Mouse (Mus musculus) left cerebral cortex, adult 8-10 months (tissue): ENCODE measurements around the gene Agl. TPM values are rescaled to one million over a fixed set of nuclear protein-coding genes. Genes with fewer than 3 reads are reported as not detected.

ENCODE experiments used
- DNase-seq, 2 experiments: peaks; one replicate each; pipeline ENCODE4 v3.0.0; 2022; ENCODE audit warnings: low spot score in 2 of 2
- total RNA-seq, 4 experiments: library from RNA; stranded (reverse); gene quantifications; 2 replicates each; pipeline ENCODE4 v1.2.4; 2022

Gene Agl
- total RNA-seq: 10 to 100 TPM; 25.7 to 28.7 (median 28.7) TPM

DNA sequence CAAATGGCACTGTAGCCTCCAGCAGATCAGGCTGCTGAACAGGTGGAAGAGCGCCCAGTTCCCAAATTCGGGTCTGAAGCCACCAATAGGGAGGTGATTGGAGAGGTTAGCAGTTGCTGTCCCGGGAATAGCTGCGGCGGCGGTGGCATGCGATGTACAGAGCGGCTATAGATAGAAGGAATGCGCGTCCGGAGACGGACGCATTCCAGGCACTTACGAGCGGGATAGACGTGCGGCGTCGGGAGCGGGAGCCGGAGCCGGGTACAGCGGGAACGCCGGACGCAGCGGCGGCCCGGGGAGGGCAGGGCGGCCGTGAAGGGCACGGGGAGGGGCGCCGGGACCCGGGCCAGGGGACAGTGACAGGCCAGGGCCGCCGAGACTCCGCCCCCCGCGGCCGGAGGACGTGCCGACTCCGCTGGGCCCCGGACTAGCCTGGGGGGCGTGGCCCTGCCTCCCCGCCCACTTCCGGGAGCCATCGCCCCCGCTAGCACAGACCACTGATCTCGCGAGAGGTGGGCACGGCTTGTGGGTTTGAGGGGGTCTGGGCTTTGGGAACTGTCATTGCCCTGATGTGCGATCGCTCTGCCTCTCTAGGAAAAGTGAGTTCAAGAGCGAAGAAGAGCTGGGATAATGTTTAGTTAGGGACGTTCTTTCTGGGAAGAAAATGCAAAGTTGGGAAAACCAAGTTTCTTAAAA is at the start of gene Agl:
Agl (minus strand) TSS at position 356 of the 696 bp plus-strand sequence.
- peak; percentile 70 to 91 for DNase-seq

- no peak for DNase-seq
These were observed 49.6 kb upstream of the Agl start for GRCm38 (mm10) chr3:116857611-116858010.

DNA sequence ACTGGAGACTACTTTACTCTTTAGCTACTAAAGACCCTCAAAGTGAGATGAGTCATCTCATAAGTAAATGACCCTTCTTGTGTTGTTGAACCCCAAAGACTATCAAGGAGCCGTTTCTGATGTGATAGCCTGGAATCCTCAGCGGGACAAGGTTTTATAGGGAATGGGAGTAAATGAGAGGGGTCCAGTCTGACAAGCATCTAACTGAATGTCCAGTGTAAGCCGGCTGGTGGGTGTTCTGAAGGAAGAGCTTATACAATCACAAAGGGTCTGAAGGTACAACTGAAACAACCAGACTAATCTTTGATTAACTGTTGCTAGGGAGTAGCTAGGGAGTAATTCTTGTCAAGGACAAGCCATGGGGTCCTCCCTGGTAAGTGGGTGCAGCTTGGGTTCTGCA is 44.5 kb upstream of the Agl start:
- no peak for DNase-seq

DNA sequence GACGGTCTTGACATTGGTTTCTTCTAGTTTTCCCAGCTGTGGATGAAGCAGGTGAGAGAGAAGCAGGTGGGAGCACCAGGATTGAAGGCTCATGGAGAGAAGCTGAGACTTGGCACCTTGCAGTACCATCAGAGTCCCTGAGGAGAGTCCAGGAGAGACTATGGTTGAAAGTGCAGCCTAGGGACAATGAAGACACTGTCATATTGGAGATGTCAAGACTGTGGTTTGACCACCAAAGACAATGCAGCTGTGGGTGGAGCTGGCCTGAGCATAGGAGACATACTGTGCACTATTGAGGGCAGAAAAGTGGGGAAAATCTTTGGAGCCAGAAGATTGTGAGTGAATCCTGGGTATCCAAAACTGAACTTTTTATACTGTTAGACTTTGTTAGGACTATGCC is 42.4 kb upstream of the Agl start:
- no peak for DNase-seq

DNA sequence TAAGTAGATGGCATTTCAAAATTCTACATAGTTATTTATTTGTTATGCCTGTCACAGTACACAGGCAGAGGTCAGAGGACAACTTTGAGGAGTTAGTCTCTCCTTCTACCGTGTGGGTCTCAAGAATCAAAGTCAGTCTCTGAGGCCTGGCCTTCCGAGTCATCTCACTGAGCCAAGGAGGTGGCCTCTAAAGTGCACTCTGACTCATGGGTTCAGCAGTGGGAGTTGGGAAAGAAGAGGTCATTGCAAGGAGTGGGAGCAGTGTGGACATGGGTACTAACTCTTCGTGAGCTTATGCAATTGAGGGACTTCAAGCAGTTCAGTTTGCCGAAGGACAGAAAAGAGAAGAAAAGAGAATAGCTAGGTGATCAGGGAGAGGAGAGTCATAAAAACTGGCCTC is 41.0 kb upstream of the Agl start:
- no peak for DNase-seq

DNA sequence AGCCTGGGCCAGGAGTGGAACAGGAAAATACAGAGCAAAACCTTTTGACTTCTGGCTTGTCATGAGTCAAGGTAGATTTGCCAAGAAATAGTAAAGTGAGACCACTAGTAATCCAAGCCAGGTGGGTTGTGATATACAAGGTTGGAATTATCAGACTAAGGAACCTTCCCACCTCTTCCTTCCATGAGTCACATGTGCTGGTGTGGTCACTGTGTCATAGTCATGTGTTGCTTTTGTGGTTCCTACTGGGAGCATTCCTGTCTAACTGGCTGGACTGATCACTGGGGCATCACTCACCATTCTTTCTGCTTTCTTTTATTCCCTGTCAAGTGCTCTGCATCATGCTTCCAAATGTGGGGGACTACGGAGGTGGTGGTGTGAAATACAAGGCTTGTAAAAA is 40.1 kb upstream of the Agl start:
- DNase-seq: no peak

DNA sequence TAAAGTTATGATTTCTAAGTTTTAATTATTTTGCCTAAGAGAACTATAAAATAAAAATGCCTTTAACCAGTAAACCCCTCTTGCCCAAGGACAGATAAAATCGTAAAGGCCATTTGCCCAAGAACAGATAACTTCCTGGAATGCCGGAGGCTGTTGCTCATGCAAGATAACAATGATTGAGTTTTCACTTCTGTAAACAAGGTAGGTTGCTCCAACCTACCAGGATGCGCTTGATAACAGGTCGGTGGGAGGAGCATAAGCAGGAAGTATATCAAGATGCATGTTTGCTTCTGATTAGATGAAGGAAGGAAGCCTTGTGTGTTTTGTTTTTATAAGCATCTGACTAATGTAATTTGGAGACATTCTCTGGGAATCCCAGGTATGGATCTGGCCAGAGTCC is 38.1 kb upstream of the Agl start:
- no peak for DNase-seq

DNA sequence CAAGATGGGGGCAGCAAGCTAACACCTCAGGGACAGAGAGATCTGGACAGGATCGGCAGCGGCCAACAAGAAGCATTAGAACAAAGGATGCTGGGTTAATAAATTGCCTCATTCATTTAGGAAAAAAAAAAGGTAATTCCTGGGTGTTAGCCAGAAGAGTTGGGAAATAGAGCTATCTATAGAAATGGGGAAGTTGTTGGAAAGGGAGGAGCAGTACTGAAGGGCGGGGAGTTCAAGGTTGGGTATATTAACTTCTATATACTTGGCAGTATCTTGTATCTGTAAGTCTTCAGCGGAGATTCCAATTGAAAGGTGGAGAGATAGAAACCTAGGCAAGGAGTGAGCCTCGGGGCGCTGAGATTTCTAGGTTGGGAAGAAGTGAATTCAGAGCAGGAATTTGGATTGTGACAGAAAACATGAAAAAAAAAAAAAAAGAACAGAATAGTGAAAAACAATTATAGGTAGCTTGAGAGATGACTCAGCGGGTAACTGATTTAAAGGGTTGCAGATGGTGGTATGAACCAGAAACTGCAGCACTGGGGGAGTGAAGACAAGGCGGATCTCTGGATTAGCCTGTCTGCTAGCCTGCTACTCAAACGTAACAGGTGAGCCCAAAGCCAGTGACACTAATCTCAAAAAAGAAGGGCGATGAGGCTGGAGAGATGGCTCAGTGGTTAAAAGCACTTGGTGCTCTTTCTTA is 37.1 kb upstream of the Agl start:
- DNase-seq: no peak

DNA sequence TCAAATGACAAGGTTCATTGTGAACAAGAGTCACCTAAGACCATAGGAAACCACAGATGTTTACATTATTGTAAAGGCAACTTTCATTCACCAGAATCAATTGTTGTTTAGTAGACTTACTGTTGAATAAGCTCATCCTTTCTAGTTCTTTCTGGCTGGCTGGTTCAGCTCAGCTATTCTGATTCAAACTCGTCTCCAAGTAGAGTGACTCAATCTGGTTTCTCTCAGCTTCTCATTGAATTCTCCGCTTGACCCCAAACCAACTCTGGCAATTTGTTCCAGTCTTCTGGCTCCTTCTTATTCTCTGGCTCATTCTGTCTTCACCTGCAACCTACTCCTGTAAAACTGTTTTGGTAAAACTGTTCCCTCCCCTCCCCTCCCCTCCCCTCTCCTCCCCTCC is 33.3 kb upstream of the Agl start:
- no peak for DNase-seq

DNA sequence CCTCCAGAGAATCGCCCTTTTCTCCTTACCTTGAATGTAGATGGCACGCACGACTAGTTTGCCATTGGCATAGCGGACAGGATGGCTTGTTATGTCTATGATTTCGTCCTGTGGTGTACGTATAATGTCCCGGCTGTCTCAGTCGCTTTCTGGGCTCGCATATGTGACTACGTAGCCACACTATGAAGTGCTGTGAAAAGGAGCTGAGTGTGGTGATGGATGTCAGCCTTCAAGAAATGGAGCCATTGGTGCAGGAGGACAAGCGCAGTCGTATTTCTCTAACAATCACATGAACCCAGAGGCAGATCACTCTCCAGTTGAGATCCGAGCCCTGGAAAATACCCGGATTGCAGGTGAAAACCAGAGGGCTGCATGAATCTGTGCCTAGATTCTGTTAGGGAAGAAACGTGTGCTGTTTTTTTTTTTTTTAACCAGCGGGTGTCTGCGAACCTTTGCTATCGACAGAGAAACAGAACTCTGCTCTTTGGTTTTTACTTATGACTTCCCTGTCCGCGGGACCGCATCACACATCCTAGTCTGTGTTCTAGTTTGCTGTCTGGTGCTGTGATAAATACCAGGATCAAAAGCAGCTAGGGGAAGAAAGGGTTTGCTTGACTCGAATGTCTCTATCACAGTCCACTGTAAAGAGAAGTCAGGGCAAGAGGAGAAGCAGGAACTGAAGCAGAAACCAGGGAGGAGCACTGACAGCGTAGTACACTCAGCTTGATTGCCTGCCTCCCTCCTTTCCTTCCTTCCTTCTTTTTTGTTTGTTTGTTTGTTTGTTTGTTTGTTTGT is 28.9 kb upstream of the Agl start:
- DNase-seq: no peak

DNA sequence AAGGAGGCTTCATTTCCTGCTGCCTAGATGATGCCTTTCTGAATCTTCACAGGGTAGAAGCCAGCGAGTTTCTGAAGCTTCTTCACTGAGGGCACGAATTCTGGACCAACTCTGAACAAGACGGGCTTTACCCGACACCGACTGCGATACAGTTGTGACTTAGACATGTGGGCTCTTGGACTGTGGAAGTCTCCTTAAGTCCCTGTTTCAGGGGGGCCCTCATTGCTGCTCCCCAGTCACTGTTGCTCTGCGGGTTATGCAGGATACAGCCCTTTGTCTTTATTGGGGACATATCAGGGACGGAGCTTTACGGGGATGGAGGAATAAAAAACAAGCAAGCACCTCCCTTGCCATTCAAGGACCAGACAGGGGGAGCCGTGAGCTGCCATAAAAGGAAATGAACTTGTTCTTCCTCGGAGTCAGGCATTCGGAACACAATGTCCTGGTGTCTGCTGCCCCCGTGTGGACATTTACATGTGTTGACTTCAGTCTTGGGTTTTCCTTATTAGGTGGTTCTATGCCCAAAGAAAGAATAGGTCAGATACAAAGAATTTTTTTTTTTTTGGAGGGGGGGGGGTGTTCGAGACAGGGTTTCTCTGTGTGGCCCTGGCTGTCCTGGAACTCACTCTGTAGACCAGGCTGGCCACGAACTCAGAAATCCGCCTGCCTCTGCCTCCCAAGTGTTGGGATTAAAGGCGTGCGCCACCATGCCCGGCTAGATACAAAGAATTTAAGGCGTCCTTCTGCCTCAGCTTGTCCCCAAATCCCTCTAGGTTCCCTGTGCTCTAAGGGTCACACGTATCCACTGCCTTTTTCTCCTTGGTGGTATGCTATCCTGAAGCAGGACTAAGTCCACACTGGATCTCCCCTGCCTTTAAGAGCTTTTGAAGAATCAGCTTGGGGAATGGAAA is 28.1 kb upstream of the Agl start:
- peak; percentile 72 to 77 for DNase-seq

DNA sequence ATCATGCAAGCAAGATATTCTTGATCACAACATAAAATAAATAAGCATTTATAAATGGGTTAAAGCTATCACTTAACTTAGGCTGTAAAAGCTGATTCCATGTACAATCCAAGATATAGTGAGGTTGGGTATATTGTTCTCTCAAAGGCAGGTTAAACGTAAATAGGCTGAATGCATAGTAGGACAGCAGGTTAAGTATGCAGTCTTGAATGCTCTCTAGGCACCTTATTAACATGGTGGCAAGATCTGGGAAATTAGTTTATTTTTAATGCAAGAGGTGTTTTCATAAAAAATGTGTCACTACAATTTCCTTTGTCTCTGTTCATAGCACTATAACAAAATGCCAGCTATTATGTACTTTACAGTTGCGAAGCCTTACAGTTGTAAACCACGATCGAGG is 27.4 kb upstream of the Agl start:
- no peak for DNase-seq

GRCm38 (mm10) chr3:116834241-116834640 is 26.3 kb upstream of the Agl start:
- DNase-seq: no peak

DNA sequence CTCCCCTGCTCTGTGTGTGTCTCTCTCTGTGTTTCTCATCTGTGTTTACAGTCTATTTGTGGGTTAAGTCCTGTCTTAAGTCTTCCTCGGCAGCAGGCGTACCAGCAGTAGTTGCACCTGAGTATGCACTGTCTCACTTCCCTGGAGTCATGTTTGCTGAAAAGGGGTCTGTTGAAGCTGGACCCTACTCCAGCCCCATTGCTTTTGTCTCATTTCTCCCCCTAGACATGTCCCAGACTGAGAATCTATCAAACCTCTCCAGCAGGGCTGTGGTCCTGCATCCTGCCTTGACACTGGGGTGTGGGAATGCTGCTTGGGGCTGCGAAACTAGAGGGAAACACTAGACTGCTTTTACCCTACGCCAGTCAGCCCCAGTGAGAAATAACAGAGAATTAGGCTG is 25.5 kb upstream of the Agl start:
- no peak for DNase-seq

- no peak for DNase-seq
These were observed 24.8 kb upstream of the Agl start for GRCm38 (mm10) chr3:116832526-116833310.

- DNase-seq: no peak
These were observed 23.4 kb upstream of the Agl start for GRCm38 (mm10) chr3:116831324-116831723.

GRCm38 (mm10) chr3:116829274-116829920 is 21.4 kb upstream of the Agl start:
- no peak for DNase-seq

DNA sequence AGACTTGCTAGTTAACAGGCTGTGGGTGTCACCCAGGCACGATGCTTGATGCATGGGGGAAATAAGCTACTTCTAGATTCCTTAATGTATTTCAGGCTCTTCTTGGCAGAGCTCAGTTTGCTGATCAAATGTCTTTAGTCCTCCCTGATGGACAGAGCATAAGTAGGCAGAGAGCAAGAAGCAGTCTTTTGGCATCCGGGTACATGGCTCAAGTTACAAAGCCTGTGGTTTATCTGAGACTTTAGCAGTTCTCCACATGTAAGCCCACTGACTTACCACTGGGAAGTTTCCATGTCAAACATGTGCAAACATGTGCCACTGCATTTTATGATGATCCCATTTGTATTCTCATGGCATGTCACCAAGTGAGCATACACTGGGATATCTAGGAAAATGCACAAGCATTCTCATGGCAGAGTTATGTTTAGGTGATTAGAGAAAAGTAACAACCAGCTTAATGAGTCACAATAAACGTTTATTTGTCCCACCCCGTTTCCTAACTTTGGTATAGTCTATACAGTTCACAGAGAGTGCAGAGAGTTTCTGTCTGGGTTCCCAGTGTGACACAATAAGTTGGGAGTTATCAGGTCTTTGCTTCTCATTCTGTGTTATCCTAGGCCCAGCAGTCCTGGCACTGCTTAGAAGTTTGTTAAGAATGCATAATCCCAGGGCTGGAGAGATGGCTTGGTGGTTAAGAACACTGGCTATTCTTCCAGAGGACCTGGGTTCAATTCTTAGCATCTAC is 18.7 kb upstream of the Agl start:
- DNase-seq: no peak

DNA sequence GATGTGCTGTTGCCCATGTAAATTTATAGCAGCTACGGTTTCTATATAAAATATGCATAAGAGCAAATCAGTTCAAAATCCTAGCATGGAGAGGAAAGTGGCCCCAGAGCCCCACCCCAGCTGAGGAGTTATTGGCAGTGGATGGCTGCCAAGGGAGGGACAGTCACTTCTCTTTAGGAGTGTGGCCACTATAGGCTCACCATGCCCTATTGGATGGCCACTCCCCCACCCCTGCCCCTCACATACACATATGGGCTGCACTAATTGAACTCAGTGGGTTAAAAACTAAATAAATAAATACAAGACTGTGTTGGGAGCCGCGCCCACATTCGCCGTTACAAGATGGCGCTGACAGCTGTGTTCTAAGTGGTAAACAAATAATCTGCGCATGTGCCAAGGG is 9.3 kb upstream of the Agl start:
- no peak for DNase-seq
